Mouse (Mus musculus) lung, adult 18-20 months (tissue): Measurements from ENCODE around the gene Gm32717.
"Not testable (repeated sequence)": the region's sequence is repeated elsewhere in the genome, so short reads cannot be mapped to it uniquely, and the experiment has no call there.

Source experiments
- DNase-seq, 2 experiments: peaks; one replicate each; pipeline ENCODE4 v3.0.0; 2022; ENCODE audit warnings: mixed read lengths in 2 of 2

Gm32717 gene

DNA sequence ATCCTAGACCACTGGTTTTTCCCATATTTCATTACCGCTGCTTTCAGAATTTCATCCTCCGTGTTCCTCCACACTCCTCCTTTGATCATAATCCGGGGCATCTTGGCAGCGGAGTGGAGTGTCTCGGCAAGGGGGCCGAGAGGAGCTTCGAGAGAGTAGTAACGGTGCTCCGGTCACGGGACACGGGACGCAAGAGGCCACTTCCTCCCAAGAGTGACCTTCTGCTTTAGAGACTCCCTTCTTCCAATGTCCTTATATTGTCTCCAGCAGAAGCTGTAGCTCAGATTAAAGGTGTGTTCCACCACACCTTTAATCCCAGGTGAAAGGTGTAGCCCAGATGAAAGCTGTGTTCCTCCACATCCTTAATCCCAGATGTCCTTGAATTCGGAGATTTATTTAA is at the start of gene Gm32717:
Gene Gm32717 (minus strand): TSS at position 101 of the 400 bp plus-strand sequence.
- DNase-seq, result not testable (repeated sequence)

DNA sequence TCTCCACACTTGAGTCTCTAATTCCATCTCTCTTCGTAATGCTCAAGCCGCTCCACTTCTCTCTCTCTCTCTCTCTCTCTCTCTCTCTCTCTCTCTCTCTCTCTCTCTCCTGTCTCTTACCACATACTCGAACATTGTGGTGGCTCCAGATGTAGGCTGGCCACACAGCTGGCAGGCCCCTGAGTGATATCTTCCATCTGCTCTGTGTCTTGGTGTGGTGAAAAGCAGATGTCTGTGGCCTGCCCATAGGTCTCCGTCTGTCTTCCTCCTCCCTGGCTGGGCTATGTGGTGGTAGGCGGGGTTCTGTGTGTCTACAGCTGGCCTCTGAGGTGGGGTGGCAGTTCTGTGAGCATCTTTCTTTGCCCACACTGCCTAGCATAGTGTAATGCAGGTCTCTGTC is 42.4 kb upstream of the Gm32717 start:
- not testable (repeated sequence) for DNase-seq

GRCm38 (mm10) chr10:118282565-118282964 is 42.0 kb upstream of the Gm32717 start:
- DNase-seq, result not testable (repeated sequence)

DNA sequence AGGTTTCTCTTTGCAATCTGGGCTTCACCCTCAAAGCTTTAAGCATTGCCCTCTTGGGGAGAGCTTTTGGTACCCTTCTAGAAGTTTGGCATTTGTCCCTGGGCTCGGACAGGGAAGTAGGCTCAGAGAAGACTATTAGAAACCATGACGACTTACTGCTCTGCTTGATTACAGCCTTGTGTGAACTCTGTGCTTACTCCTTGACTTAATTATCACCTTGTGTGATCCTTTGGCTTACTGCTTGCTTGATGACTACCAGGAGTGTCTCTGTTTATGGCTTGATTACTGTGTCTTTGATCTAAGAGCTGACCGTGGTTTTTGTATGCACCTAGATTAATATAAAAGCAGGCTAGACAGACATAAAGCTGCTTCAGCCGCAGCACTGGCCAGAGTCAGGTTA is 37.5 kb upstream of the Gm32717 start:
- not testable (repeated sequence) for DNase-seq

DNA sequence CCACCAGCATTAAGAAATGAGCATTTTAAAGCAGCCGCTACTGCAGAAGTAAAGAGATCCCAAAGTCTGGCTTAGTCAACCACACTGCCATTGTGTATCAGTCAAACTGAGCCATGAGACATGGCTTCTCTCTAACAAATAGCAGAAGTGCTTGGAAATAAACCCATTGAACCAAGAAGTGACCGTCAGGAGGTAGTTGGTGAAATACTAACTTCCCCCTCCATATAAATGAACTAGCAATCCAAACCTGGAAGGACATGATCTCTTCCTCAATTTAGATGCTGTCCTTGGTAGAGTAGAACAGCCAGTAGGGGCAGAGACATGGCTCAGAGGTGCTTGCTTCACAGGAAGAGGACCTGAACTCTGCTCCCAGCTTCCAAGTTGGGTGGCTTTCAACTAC is 30.8 kb upstream of the Gm32717 start:
- DNase-seq, result not testable (repeated sequence)

DNA sequence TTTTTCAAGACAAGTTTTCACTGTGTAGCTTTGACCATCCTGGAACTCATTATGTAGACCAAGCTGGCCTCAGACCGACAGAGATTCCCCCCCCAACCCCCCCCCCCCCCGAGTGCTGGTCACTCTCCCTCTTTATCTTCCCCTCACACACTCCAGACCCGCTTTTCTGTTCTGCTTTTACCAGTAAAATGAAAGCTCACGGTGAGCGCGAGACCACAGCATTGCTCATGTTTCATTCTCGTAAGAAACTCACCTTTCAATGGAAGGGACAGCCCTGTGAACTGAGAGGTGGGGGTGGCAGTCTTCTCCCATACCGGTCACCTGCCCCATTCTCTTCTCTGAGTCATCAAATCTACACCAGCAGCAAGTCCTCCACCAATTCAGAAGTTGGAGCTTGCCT is 28.2 kb upstream of the Gm32717 start:
- not testable (repeated sequence) for DNase-seq

DNA sequence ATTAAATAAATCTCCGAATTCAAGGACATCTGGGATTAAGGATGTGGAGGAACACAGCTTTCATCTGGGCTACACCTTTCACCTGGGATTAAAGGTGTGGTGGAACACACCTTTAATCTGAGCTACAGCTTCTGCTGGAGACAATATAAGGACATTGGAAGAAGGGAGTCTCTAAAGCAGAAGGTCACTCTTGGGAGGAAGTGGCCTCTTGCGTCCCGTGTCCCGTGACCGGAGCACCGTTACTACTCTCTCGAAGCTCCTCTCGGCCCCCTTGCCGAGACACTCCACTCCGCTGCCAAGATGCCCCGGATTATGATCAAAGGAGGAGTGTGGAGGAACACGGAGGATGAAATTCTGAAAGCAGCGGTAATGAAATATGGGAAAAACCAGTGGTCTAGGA is 17.8 kb upstream of the Gm32717 start, which contains the start of gene Gm32802:
Gene Gm32802 (plus strand): TSS at position 301 of the 400 bp plus-strand sequence.
- not testable (repeated sequence) for DNase-seq

DNA sequence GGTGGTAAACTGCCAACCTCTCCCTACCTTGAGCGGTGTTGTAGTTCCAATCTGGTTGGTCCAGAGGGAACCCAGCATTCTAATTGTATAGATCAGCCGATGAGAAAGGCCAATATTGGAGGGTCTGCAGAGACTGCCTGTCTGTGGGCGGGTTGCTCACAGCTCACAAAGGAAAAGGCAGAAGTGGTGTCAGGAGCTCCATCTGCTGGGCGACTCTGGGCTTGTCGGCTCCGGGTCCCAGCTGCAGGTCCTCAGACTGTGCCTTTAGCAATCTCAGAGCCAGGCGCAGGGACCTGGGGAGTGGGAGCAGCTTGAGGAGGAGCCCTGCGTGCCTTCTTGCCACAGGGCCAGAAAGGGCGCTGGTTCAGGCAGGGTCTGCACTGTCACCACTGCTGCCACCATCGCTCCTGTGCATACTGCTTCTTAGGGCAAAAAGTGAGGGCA is 10.3 kb upstream of the Gm32717 start:
- DNase-seq, result no peak

- DNase-seq, result not testable (repeated sequence)
These were observed 8.5 kb upstream of the Gm32717 start for GRCm38 (mm10) chr10:118249006-118249595.

- DNase-seq, result not testable (repeated sequence)
These were observed 8.0 kb downstream of the Gm32717 start for GRCm38 (mm10) chr10:118232607-118233006.

GRCm38 (mm10) chr10:118227629-118228028 is 13.0 kb downstream of the Gm32717 start:
- DNase-seq, result not testable (repeated sequence)

GRCm38 (mm10) chr10:118215719-118216393 is 24.7 kb downstream of the Gm32717 start:
- not testable (repeated sequence) for DNase-seq

GRCm38 (mm10) chr10:118204642-118205041 is 35.9 kb downstream of the Gm32717 start, which contains the start of gene Il22:
Il22 (plus strand) TSS chr10:118204942.
- no peak for DNase-seq

GRCm38 (mm10) chr10:118195150-118195549 is 45.4 kb downstream of the Gm32717 start:
- not testable (repeated sequence) for DNase-seq
